Mouse (Mus musculus): ENCODE data around the gene Scfd2.

Gene Scfd2

DNA sequence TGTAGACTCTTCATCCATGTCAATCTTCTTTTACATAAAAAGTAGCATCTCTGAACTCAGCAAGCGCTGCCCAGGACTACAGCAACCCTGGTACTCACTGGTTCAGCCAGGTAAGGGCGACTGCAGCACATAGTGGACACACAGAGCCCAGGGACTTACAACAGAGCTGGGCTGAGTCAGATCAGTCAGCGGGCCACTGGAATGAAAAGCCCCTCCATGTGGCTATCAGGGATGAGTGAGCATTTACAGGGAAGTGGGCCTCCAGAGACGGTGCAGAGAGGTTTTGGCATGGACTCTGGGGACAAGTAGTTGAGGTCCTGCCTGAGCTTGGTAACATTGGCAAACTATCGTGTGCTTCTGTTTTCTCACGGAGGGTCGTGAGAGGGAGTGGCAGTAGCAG is 253.1 kb downstream of the Scfd2 start:
- no peak for DNase-seq (ENCODE audit: low spot score in 2 of 2)

DNA sequence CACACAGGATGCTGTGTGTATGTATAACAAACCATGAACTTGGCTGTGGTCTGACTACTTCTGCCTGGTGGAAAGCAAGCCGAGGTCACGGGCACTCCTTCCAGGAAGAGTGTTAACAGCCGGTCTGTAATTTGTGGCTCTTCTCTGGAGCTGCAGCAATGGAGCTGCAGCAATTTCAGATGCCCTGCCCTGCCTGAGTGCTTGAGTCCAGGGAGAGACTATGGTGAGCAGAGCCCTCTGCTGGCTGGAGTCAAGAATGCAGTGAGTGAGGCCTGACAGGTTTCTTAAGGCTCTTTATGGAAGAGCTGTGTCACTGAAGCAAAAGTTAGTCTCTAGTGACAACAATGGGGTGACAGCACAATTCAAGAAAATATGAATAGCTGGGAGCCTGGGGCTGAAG is 253.8 kb downstream of the Scfd2 start:
- DNase-seq (ENCODE audit: low spot score in 2 of 2) = peak; percentile 58 to 95

DNA sequence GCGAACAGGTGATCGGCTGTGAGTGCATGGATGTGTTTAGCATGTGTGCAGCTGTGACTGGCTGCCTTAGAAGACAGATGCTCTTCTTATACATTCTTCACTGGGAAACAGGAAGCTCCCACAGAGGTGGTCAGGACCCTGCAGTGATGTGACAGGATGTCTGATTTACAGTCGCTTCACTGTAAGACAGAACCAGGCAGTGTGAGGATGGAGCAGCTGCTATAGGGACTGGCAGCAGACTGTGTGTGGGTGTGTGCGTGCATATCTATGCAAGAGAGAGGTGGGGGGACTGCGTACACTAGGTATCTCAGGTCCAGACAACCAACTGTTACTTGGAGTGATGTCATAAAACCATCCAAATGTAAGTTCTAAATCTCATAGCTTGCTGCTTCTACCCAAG is 254.3 kb downstream of the Scfd2 start:
- DNase-seq (ENCODE audit: low spot score in 2 of 2) = peak in 1 of 2 experiments; percentile 65

DNA sequence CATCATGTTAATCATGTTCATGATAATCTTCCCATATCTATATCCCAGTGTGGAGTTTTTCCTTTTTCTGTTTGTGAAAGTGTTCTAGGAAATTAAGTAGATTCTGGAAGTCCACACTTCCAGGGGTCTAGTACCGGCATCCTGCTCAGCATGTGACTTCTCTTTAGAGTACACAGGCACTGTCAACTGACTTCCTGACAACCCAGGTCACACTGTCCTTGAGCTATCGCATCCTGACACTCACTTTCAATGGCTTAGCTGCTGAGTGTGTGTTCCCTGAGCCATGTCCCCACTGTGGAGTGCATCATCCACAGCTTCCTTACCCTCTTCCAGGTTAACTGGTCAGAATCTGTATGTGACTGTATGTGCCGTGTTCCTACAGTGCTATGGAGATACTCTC is 258.2 kb downstream of the Scfd2 start:
- DNase-seq (ENCODE audit: low spot score in 2 of 2) = no peak

DNA sequence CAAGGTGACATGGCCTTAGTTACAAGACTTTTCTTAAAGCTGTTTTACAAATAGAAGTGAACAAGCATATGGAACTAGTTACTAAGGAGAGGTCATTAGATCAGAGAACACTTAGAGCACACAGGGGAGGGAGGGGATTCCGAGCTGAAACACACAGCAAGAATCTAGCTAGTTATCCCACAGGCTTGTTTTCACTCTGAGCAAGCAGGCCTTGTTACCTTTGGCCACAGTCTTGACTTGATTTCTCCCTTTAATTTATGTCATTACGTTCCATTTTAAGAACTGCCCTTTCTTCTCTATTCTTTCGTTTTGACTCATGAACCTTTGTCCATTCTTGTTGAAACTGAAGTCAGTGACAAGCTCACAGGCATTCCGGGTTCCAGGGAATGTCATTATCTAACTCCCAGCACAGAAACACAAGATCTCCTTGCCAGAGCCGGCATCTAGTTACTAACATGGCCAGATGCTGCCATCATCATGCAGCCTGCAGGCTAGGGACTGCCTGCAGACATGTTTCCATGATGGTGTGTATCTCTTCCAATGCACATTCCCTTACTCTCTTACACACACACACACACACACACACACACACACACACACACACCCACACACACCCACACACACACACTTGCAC is 263.7 kb downstream of the Scfd2 start:
- no peak for DNase-seq (ENCODE audit: low spot score in 2 of 2)

DNA sequence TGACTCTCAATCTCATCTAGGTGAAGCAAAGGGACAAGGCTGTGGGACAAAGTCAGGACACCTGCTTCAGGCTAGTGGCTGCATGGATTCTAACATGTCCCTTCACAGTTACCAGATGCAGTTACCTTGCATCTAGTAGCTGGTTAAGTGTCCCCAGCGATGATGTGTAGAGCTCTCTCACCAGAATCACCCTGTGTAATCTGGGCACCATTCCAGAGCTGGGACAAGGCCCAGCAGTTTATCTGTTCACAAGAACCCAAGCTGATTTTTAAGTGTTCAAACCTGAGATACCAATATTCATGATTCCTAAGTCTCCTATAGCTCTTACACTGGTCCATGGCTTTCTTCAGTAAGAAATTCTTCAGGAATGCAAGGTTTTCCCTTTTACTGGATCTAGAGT is 264.4 kb downstream of the Scfd2 start:
- DNase-seq (ENCODE audit: low spot score in 2 of 2) = no peak

GRCm38 (mm10) chr5:74266476-74266819 is 265.1 kb downstream of the Scfd2 start:
- DNase-seq (ENCODE audit: low spot score in 2 of 2) = no peak

DNA sequence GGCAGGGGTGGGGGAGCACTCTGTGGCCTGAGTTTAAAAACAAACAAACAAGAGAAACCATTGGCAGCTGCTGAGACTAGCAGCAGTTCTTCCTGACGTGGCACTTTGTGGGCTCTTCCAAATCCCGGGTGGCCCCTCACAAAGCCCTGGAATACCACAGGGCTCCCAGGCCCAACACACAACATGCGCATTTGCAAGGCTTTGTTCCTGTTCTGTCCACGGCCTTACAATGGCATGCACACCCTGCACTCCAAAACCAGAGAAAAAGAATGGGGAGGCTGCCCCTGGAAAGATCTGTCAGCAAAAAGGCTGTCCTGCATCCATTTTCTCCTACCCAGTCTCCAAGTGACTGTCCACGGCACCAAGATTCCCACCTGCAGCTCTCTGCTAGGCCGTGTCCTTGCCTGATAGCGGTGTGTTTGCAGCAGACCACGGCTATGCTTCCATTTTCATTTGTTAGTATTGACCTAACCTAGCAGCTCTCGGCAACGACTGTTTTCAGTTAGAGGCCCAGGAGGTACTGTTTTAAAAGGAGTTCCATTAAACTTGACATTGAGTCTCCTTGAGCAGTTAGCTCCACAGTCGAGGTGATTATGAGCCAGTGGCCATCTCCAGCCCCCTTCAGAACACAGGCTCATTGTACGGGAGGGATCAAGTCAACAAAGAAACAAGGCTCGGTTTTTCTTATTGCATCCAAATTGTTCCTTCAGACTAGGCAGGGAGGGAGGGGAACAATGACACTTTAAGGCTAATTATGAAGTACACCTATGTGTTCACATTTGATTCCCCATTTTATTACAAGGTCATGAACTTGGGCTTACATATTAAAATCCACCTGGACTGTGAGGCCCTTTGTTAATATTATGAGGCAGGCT is 265.7 kb downstream of the Scfd2 start:
- no peak for DNase-seq (ENCODE audit: low spot score in 2 of 2)

GRCm38 (mm10) chr5:74265151-74265550 is 266.4 kb downstream of the Scfd2 start:
- DNase-seq (ENCODE audit: low spot score in 2 of 2) = no peak

DNA sequence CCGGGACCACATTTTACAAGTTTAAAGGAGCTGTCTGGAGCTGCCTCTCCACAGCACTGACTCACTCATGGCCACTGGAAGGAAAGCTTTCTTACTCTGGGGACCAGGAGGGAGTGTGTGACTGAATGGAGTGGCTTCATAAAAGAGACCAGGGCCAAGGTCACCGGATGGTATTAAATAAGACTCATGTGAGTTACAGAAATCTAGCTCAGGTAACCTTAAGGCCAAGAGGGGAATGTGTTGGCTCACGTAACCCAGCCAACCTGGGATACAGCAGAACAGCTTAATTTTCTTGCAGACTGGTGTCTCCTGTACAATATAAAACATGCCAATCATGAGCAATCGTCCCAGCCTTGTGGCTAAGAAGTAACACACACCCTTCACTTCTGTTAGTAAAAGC is 267.0 kb downstream of the Scfd2 start:
- DNase-seq (ENCODE audit: low spot score in 2 of 2) = no peak

GRCm38 (mm10) chr5:74261016-74261415 is 270.5 kb downstream of the Scfd2 start:
- no peak for DNase-seq (ENCODE audit: low spot score in 2 of 2)

DNA sequence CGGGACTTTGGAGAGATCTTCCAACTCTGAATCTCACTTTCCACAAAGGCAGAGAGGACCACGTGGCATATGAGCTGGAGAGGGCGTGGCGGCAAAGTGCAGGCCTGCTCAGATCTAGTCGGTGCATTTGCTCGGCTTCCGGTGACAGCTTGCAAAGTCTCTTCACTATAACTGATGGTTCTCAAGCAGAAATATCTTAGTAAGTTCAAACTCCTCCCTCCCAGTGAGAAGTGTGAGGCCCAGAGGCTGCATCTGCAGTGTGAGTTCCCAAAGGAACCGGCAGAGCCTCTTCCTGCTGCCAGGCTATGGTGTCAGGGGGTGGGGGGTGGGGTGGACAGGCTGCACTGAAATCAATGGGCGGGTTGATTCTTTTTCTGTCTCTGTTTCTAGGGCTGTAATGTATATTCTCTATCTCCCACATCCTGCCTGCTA is 271.2 kb downstream of the Scfd2 start:
- DNase-seq (ENCODE audit: low spot score in 2 of 2) = peak; percentile 34 to 35

GRCm38 (mm10) chr5:74256705-74257104 is 274.9 kb downstream of the Scfd2 start:
- DNase-seq (ENCODE audit: low spot score in 2 of 2) = peak in 1 of 2 experiments; percentile 22

DNA sequence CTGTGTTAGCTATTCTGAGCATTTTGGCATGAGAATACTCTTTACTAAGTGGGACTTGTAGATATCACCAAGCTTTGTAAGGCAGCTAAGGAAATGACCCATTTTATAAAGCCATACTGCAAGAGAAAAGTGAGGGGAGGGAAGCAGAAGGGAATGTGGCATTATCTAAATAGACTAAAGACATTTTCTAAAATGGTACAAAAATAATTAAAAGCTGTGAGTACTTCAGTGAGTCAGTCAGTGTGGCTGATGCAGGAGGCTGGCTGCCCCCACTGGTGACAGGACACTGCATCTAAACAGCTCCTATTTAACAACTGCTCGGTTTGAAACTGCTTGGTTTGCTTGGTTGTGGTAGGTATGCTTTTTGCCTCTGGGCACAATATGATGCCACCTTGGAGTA is 276.6 kb downstream of the Scfd2 start:
- peak; percentile 42 to 48 for DNase-seq (ENCODE audit: low spot score in 2 of 2)

- no peak for DNase-seq (ENCODE audit: low spot score in 2 of 2)
Measured at GRCm38 (mm10) chr5:74253724-74254328, 277.7 kb downstream of the Scfd2 start.

GRCm38 (mm10) chr5:74252672-74253286 is 278.8 kb downstream of the Scfd2 start:
- peak; percentile 43 to 81 for DNase-seq (ENCODE audit: low spot score in 2 of 2)

DNA sequence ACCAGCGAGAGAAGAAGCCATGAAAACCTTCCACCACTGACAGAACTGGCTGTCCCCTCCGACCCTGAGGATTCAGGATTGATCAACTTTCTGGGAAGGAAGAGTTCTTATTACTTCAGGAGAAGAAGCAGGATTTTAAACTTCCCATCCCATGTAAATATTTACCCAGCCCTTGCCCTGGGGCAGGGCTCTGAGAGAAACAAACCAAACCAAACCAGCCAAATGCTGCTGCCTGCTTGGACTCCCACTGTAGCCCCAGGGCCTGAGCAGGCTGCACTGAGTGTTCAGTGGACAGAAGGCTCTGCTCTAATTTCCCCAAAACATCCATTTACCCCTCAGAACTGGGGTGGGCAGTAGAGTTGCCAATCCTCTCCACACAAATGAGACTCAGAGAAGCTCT is 280.6 kb downstream of the Scfd2 start:
- no peak for DNase-seq (ENCODE audit: low spot score in 2 of 2)

DNA sequence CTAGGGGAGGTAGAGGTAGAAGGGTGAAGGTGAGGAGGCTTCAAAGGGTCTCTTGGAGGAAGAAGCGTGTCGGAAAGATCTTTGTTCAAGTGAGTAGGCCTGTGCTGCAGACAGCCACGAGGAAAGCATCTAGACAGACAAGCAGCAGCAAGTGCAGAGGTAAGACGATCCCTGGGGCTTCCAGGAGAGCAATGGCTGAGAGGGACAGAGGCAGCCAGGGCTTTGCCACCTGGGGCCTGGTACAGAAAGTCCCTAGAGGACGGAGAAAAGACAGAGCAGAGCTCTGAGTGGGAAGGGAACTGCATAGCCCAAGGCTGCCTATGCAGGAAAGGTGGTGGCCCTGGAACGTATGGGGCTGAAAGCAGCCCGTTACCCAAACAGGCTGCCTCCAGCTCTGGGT is 281.3 kb downstream of the Scfd2 start:
- DNase-seq (ENCODE audit: low spot score in 2 of 2) = no peak

DNA sequence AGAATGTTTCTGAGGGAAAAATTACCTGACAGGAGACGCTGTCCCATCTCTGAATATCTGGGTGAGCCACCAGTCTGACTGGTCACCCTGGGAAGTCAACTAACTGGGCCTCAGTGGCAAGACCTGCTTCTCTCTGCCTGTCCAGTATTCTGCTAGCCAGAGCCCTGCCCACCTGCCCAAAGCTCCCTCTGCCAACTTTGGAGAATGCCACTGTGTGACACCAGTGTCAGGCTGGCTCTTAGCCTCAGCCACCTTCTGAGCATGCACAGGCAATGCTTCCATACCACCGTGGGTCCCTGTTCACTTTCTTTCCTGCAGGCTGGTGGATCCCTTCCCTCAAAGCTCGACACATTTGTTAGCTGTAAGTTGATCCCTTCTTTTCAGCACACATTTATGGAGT is 281.8 kb downstream of the Scfd2 start:
- DNase-seq (ENCODE audit: low spot score in 2 of 2) = no peak

DNA sequence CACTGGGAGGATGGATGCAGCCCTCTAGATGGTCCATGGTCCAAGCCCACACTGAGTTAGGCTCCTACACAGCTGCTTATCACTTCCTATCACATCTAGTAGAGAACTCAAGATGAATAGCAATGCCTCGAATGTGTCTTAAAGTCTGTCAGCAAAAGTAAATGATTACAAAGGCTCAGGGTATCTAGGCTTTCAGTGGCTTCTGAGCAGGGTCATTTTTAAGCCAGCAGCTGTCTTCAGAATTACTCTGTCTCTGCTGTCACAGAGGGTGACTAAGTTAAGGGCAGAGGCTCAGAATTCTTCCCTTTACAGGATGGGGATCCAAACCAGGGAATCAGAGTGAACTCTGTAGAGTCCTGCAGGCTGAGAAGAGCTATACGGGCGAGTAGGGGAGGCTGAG is 284.6 kb downstream of the Scfd2 start:
- no peak for DNase-seq (ENCODE audit: low spot score in 2 of 2)

DNA sequence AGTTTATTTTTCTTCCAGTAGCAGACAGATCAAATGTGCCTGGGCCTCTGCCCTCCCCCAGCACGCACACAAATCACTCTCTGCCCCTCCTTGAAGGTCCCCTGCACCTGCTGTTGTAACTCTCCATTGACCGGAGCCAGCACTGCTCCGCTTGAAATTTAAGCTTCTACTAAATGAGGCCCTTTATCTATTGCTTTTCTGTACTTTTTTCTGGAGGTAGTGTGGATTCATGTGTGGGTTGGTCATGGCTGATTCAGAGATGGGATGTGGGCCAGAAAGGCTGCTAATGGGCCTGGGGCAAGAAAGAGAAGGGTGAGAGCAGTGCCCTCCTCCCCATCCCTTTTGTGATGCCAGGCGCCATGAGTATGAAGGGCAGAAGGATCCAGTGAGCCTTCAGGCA is 285.1 kb downstream of the Scfd2 start:
- DNase-seq (ENCODE audit: low spot score in 2 of 2) = no peak

- no peak for DNase-seq (ENCODE audit: low spot score in 2 of 2)
Measured at GRCm38 (mm10) chr5:74245641-74246145, 285.9 kb downstream of the Scfd2 start.

Measured in left cerebral cortex, adult 9 months (tissue).